Mouse (Mus musculus): ENCODE results near the gene Arsk. TPM values are rescaled to one million over a fixed set of nuclear protein-coding genes. Genes with fewer than 3 reads are reported as not detected.

The Arsk gene
- total RNA-seq (2021) = 10 to 100 TPM in 1 of 2 experiments, 1 to 10 TPM in 1; 7.5 to 11.1 TPM
- long read RNA-seq, experiment 1, partial matches to known transcripts = 1 of 6 reads
- long read RNA-seq, experiment 1, other reads (novel, unspliced or antisense) = 2 of 6 reads
- long read RNA-seq, experiment 2, partial matches to known transcripts = 0 of 4 reads
- long read RNA-seq, experiment 2, other reads (novel, unspliced or antisense) = 2 of 4 reads

GRCm38 (mm10) chr13:76098493-76099303 lies at the start of gene Arsk, which contains the start of gene Ttc37:
Gene Arsk (minus strand): TSS chr13:76098660.
Gene Ttc37 (plus strand): TSS chr13:76098734.
- DNase-seq = peak; percentile 94 to 97

GRCm38 (mm10) chr13:76141117-76141808 lies 42.8 kb upstream of the Arsk start:
- DNase-seq = no peak

GRCm38 (mm10) chr13:76138862-76139261 lies 40.4 kb upstream of the Arsk start:
- DNase-seq = no peak

GRCm38 (mm10) chr13:76132415-76132814 lies 34.0 kb upstream of the Arsk start:
- no peak for DNase-seq

GRCm38 (mm10) chr13:76128799-76129198 lies 30.3 kb upstream of the Arsk start:
- DNase-seq = no peak

- DNase-seq = no peak
These were observed 10.8 kb upstream of the Arsk start for GRCm38 (mm10) chr13:76109069-76109824.

GRCm38 (mm10) chr13:76101989-76102388 lies 3.5 kb upstream of the Arsk start:
- DNase-seq = peak; percentile 9 to 24

GRCm38 (mm10) chr13:76098116-76098492 lies 356 bp downstream of the Arsk start:
- peak; percentile 66 to 72 for DNase-seq

GRCm38 (mm10) chr13:76074323-76074722 lies 24.1 kb downstream of the Arsk start:
- no peak for DNase-seq

- DNase-seq = no peak
These were observed 34.0 kb downstream of the Arsk start for GRCm38 (mm10) chr13:76064363-76064945.

GRCm38 (mm10) chr13:76063548-76063947 lies 34.9 kb downstream of the Arsk start:
- no peak for DNase-seq

- DNase-seq = no peak
These were observed 35.9 kb downstream of the Arsk start for GRCm38 (mm10) chr13:76062569-76062968.

GRCm38 (mm10) chr13:76062126-76062525 lies 36.3 kb downstream of the Arsk start:
- no peak for DNase-seq

GRCm38 (mm10) chr13:76059591-76059990 lies 38.9 kb downstream of the Arsk start:
- DNase-seq = no peak

GRCm38 (mm10) chr13:76057267-76058069 lies 41.0 kb downstream of the Arsk start:
- no peak for DNase-seq

GRCm38 (mm10) chr13:76056896-76057266 lies 41.6 kb downstream of the Arsk start, which contains the start of gene Gpr150:
Gene Gpr150 (minus strand): TSS chr13:76056996.
- DNase-seq = no peak

- DNase-seq = peak; percentile 68 to 77
These were observed 42.2 kb downstream of the Arsk start for GRCm38 (mm10) chr13:76056261-76056724.

- peak; percentile 14 to 29 for DNase-seq
These were observed 42.8 kb downstream of the Arsk start for GRCm38 (mm10) chr13:76055391-76056232.

- DNase-seq = no peak
These were observed 53.5 kb downstream of the Arsk start for GRCm38 (mm10) chr13:76044971-76045370.

- DNase-seq = no peak
These were observed 56.0 kb downstream of the Arsk start for GRCm38 (mm10) chr13:76042455-76042854.

All from adrenal gland, postnatal 36 days (tissue).